Mouse (Mus musculus) A20 (cell line): ENCODE measurements around the gene Atf1.
"Not testable (repeated sequence)": the region's sequence is repeated elsewhere in the genome, so short reads cannot be mapped to it uniquely, and the experiment has no call there.

ENCODE experiments used
- DNase-seq: peaks from one replicate; pipeline ENCODE4 v3.0.0-alpha.2; 2011; ENCODE audit warnings: low read depth, low spot score

Atf1 gene

GRCm38 (mm10) chr15:100258646-100259425 is 31.2 kb downstream of the Atf1 start:
- DNase-seq = no peak

GRCm38 (mm10) chr15:100260351-100260750 is 32.7 kb downstream of the Atf1 start:
- not testable (repeated sequence) for DNase-seq

GRCm38 (mm10) chr15:100263246-100263905 is 35.8 kb downstream of the Atf1 start:
- peak; percentile 50 for DNase-seq

GRCm38 (mm10) chr15:100265586-100266325 is 38.1 kb downstream of the Atf1 start:
- DNase-seq = no peak

- no peak for DNase-seq
These were observed 41.3 kb downstream of the Atf1 start for GRCm38 (mm10) chr15:100268916-100269315.

- DNase-seq = no peak
These were observed 42.2 kb downstream of the Atf1 start for GRCm38 (mm10) chr15:100269776-100270175.

GRCm38 (mm10) chr15:100270609-100271008 is 43.0 kb downstream of the Atf1 start:
- DNase-seq = not testable (repeated sequence)

GRCm38 (mm10) chr15:100271411-100271810 is 43.8 kb downstream of the Atf1 start:
- DNase-seq = no peak

- not testable (repeated sequence) for DNase-seq
These were observed 46.2 kb downstream of the Atf1 start for GRCm38 (mm10) chr15:100273791-100274308.

- DNase-seq = no peak
These were observed 47.4 kb downstream of the Atf1 start for GRCm38 (mm10) chr15:100274790-100275559.

- no peak for DNase-seq
These were observed 48.8 kb downstream of the Atf1 start for GRCm38 (mm10) chr15:100276403-100276802.

GRCm38 (mm10) chr15:100277586-100277985 is 50.0 kb downstream of the Atf1 start:
- no peak for DNase-seq

- no peak for DNase-seq
These were observed 53.0 kb downstream of the Atf1 start, which contains the start of gene Tmprss12 for GRCm38 (mm10) chr15:100280626-100281025. Tmprss12 (plus strand) TSS chr15:100280837.

- no peak for DNase-seq
These were observed 61.4 kb downstream of the Atf1 start for GRCm38 (mm10) chr15:100288980-100289379.

GRCm38 (mm10) chr15:100290858-100291257 is 63.2 kb downstream of the Atf1 start:
- DNase-seq = no peak

- no peak for DNase-seq
These were observed 64.7 kb downstream of the Atf1 start for GRCm38 (mm10) chr15:100292326-100292725.

- DNase-seq = no peak
These were observed 70.2 kb downstream of the Atf1 start for GRCm38 (mm10) chr15:100297856-100298255.

- peak; percentile 61 for DNase-seq
These were observed 72.9 kb downstream of the Atf1 start for GRCm38 (mm10) chr15:100300499-100300898.

GRCm38 (mm10) chr15:100301556-100301955 is 73.9 kb downstream of the Atf1 start:
- DNase-seq = peak; percentile 84

- DNase-seq = no peak
These were observed 75.9 kb downstream of the Atf1 start for GRCm38 (mm10) chr15:100303428-100304018.
